Mouse (Mus musculus) adrenal gland, adult (tissue): ENCODE results near the gene Prss33.

Experiments used
- DNase-seq, 2 experiments: peaks; one replicate each; pipeline ENCODE4 v3.0.0; 2022 to 2023; ENCODE audit warnings: low spot score in 1 of 2; ENCODE audit not compliant: inconsistent age in 2 of 2

Gene Prss33

DNA sequence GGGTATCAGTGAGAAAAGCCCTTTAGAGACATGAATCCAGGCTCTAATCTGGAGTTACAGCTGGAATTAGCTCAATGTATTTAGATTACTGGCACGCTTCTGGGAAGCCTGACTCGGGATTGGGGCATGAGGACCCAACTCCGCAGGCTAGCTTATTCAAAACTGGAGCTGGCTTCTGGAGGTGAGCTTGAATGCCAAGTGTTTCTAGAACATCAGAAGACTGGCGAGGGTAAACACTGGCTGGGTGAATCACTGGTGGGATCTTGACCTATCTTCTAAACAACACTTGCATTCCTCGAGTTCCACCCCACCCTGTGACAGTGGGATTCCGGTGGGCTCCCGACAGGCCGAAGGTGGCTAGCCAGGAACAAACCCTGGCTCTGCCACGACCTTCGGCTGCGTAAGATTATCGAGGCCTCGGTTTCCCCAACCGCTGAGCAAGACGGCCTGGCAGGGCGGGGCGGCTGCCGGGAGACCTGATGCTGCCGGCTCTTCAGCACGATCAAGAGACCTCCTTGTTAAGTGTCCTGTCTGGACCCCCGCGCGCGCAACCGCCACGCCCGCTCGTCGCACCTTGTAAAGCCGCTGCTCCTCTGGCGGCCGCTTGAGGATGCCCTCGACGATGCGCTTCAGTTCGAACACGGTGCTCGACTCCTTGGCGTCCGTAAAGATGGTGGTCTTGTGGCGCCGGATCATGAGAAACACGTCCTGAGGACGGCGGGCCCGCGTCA lies 7.4 kb downstream of the Prss33 start:
- peak; percentile 74 to 91 for DNase-seq

DNA sequence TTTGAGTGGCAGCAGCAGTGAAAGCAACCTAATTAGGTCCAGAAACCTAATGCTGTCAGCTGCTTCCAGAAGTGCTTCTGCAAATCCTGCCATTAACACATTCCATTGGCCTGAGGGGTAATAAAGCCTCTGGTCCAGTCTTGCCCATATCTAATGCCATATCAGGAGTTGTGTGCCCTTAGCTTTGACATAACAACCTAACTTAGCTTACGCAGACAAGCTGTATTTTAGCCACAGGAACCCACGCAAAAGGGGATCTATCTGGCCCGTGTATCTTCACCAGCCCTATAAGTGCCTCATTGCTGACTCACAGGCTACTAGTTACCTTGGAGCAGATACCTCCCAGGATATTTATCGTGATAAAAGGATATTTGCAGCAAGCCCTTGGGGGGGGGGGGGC lies 10.3 kb downstream of the Prss33 start:
- DNase-seq: no peak

DNA sequence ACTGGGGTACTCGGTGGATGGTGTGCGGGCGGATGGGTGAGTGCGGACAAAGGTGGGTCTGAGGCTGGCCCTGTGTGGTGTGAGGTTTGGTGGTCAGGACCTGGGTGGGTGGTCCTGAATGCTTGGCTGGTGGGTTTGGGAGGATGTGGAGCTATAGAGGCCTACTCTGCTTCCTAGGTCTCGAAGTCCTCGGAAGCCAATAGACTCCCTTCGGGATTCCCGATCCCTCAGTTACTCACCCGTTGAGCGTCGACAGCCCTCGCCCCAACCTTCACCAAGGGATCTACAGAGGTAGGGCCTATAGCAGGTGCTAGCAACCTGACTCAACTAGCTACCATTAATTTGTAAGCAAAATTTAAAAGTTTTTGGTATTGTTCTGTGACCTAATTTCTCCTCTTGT lies 12.2 kb downstream of the Prss33 start:
- DNase-seq: peak in 1 of 2 experiments; percentile 42

DNA sequence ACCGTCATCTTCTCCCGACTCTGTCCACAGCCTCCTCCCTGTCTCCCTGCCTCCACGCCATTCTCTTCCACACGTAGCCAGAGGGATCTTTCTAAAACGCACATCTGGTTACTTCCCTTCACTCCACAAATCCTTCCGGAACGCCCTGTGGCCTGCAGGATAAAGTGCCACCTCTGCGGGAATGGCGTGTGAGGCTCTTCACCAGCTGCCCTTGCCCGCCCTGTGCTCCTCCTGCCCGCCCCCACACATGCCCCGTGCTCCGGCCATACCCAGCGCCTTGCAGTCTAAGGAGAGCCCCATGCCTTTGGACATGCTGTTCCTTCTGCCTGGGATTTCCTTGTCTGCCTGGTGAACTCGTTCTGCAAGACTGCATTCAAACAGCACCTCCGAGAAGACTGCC lies 12.8 kb downstream of the Prss33 start:
- peak in 1 of 2 experiments; percentile 52 for DNase-seq

DNA sequence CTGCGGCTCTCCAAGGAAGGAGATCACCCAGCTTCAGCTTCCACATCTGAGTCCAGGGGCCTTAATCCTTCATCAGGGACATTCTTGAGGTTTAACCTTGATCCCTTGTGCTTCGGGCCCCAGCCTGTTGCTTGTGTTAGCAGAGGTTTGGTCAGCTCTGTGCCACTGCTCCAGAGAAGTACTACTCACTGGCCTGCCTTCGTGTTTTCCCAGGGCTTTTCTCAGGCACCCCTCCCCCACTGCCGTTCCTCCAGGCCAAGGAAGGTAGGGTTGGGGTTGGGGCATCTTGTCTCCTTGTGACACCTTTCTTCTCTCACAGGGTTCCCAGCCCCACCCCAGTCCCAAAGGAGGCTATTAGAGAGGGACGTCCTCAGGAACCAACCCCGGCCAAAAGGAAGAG lies 13.8 kb downstream of the Prss33 start:
- no peak for DNase-seq

DNA sequence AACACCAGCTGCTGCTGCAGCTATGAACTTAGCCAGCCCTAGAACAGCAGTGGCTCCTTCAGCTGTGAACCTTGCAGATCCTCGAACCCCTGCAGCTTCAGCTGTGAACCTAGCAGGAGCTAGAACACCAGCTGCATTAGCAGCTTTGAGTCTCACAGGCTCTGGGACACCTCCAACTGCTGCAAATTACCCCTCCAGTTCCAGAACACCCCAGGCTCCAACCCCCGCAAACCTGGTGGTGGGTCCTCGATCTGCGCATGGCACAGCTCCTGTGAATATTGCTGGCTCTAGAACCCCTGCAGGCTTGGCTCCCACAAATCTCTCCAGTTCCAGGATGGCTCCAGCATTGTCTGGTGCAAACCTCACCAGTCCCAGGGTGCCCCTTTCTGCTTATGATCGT lies 15.1 kb downstream of the Prss33 start:
- DNase-seq: no peak

DNA sequence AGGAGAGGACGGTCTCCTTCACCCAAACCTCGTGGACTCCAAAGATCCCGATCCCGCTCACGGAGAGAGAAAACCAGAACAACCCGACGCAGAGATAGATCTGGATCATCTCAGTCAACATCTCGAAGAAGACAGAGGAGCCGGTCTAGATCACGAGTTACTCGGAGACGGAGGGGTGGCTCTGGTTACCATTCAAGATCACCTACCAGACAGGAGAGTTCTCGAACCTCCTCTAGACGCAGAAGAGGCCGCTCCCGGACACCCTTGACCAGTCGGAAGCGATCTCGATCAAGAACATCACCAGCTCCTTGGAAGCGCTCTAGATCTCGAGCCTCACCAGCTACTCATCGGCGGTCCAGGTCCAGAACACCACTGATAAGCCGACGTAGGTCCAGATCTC lies 16.6 kb downstream of the Prss33 start:
- DNase-seq: peak in 1 of 2 experiments; percentile 50

DNA sequence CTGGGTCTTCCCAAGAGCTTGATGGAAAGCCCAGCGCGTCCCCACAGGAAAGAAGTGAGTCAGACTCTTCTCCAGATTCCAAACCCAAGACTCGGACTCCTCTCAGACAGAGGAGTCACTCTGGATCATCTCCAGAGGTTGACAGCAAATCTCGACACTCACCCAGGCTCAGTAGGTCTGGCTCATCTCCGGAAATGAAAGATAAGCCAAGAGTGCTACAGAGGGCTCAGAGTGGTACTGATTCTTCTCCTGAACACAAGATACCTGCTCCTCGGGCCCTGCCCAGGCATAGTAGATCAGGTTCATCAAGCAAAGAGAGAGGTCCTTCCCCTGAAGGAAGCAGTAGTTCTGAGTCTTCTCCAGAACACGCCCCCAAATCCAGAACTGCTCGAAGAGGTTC lies 17.3 kb downstream of the Prss33 start:
- no peak for DNase-seq

DNA sequence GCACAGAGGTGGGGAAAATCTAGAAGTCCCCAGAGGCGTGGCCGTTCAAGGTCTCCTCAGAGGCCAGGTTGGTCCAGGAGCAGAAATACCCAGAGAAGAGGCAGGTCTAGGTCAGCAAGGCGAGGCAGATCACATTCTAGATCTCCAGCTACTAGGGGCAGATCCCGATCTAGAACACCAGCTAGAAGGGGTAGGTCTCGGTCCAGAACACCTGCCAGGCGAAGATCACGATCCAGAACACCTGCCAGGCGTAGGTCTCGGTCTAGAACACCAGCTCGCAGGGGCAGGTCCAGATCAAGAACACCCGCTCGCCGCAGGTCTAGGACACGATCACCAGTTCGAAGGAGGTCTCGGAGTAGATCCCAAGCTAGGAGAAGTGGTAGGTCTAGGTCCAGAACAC lies 20.2 kb downstream of the Prss33 start:
- no peak for DNase-seq

DNA sequence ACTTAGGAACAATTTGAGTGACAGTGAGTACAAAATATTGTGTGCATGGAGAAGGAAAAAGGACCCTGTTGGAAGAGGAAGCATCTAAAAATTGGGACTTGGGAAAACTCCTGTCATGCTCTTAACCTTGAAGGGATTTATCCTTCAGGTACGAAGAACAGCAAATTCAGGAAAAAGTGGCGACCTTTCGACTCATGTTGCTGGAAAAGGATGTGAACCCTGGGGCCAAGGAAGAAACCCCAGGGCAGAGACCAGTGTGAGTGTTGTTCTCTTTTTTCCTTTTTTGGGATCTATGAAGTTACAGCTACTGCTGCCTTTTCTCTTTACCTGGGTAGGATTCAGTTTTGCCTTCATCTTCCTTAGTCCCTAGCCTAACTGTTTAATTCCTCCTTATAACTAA lies 27.9 kb downstream of the Prss33 start:
- no peak for DNase-seq

DNA sequence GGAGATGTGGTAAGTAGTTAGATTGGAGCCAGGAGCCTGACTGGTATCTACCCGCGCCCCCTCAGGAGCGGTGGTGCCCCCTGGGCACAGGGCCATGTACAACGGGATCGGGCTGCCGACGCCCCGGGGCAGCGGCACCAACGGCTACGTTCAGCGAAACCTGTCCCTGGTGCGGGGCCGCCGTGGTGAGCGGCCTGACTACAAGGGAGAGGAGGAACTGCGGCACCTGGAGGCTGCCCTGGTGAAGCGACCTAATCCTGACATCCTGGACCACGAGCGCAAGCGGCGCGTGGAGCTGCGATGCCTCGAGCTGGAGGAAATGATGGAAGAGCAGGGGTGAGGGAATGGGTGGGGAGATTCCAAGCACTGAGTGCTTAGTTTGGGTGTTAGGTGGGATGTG lies 29.0 kb downstream of the Prss33 start:
- DNase-seq: peak; percentile 68 to 85

DNA sequence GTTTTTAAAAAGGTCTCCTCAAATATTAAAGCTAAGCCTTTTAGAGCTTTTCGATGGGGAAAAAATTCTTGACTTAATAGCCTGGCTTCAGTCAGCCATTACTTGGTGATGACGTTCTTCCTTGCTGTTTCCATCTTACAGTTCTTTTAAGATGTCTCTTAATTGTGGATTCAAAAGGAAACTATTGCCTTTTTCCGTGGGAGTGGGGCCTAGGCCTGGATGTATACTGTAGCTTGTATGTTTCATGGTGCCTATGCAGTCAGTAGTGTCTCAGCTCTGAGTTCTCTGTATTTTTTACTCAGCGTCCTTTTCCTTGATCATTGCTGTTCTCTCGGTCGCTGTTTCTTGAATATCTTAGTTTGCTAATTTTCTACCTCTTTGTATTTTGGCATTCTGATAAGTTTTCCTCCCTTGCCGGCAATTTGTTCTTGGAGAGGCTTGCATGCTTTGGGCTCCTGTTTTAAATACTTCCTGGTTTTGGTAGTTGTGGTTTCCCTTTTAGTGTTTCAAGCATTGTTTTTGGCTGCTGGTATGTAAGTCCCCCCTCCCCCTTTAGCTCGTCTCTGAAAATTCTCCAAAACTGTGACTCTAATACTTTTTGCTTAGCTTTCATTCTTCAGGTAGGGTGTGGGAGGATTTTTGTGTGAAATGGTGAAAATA lies 31.3 kb downstream of the Prss33 start:
- peak in 1 of 2 experiments; percentile 67 for DNase-seq

DNA sequence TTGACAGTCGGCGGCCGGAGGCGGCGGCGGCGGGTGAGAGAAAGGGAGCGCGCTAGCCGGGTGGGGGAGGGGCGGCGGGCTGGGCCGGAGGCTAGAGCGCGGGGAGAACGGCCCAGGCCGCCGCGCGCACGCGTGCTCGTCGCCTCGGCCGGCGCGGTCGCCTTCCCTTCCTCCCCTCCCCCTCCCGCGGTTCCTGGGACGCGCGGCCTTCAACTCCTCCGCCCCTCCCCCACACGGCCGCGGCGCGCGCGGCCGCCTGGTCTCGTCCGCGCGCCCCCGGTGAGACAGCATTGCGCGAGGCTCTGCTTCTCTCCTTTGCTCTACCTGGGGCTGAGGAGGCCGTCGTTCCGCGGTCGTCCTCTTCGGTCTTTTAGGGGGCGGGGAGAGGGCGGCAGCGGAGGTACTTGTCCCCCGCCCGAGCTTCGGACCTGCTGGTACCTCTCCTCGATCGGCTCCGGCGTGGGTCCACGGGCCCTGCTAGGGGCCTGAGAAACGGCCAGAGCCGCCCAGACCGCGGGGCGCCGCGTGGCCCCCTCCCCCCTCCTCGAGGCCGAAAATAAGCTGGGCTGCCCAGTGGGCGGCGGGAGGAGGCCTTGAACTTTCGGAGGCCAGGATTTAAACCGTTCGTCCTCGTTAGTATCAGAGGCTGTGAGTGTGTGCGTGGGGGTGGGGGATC lies 32.4 kb downstream of the Prss33 start:
- DNase-seq: peak; percentile 85 to 92

DNA sequence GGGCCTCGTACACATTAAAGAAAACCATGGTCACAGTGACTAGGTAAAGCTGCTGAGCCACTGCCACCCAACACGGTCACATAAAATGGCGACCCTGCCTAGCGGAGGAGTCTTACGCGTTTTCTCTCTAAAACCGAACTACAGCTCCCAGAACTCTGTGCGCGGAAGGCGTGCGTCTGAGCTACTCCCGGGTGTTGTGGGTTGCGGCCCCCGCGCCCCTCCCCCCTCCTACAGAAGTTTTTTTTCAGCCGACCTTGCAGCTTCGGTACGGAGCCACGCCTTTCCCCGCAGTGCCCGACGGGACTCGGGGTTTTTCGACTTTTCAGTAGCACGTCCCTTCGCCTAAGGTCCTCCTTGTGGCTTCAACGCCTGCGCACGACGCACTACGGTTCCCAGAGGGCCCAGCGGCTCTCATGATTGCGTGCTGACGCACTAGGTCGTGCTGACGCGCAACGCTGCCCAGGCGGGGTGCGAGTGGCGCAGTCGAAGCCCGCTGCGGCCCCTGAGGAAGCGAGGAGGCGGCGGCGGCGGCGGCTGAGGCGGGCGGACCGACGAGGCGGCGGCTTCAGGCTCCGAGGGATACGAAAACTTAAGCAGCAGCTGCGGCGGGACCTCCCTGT lies 33.0 kb downstream of the Prss33 start:
- DNase-seq: peak; percentile 99

DNA sequence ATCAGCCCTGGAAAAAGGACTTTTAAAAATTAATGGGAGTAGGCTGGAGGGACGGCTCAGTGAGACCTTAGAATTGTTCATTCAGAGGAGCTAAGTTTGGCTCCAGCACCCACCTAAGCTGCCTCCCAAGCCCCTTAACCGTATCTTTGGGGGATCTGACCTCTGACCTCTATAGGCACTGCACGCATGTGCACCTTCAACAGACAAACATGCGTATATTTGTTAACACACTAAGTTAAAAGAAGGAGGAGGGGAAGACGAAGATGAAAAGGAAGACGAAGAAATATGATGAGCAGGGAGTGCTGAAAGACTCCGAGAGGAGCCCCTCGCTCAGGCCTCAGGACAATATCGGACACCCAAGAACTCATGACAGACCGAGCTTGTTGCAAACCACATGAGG lies 34.2 kb downstream of the Prss33 start:
- DNase-seq: peak in 1 of 2 experiments; percentile 62

DNA sequence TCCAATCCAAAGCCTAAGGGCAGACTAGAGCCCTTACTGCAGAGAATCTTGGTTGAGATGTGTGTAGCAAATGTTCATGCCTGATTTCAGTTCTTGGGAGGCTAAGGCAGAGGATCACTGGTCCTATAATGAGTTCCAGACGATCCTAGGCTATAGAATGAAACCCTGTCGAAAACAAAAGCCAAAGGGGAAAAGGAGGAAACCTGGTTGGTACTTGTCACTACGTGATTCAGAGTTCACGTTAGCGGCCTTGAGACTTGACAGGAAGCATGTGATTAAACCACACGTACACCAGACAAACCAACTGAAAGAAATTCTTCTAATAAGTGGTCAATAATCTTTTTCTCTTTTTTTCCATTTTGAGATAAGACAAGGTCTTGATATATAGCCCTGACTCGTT lies 38.5 kb downstream of the Prss33 start:
- peak in 1 of 2 experiments; percentile 54 for DNase-seq

DNA sequence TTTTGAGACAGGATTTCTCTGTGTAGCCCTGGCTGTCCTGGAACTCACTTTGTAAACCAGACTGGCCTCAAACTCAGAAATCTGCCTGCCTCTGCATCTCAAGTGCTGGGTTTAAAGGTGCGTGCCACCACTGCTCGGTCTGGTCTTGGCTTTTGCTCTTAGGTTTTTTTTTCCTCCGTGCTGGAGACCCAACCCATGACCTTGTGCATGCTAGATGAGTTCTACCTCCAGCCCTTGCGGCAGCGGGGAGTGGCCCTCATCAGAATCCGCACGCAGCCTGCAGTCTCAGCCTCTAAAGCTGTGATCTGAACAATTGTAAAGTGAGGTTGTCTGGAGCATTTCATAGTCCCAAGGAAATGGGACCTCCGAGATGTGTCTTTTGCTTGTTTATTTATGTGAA lies 40.5 kb downstream of the Prss33 start:
- DNase-seq: no peak

DNA sequence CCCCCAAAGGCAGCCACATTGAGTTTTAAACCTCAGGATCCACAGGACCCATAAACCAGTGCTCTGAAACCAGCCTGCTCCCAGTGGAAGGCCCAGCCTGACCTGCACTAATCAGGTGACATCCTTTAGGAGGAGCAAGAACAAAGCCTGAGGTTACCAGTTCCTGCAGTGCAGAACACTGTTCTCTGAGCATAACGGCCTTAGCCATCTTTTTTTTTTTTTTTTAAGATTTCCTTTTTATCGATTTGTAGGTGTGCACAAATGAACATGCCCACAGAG lies 44.8 kb downstream of the Prss33 start:
- no peak for DNase-seq

DNA sequence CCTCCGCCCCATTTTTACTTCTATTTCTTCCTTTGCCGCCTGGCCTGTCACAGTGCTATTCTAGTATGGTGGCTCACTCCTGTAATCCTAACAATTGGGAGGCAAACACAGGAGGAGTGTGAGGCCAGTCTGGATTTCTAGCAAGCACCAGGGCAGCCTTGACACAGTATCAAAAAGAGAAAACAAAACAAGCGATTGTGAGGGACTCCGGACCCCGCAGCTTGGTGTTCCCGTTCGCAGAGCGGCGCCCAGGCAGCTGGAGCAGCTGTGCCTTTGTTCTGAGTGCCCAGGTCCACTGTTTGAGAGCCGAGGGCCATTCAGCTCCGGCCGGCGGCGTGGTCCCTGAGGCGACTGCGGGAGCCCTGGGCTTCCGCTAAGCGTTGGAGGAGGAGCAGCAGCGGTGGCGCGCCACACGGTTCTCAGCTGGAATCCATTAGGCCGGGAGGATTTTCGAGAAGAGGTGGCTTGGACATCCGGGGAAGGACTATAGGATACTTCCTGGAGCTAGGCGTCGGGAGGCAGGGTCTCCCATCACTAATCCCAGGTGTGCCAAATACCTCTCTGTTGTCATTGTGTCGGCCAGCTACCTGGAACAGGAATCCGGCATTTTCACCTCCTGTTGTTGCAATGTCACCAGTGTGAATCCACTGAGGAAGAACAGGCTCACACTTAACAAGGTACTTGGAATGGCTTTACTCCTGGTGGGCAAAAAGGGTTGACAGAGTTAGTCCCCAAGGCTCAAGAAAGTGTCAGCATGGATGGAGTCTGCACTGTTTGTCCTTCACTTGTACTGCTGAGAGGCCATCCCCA lies 45.4 kb downstream of the Prss33 start, which contains the start of gene Srrm2:
Gene Srrm2 (plus strand): TSS at position 264 of the 810 bp plus-strand sequence.
- DNase-seq: peak; percentile 72 to 92

DNA sequence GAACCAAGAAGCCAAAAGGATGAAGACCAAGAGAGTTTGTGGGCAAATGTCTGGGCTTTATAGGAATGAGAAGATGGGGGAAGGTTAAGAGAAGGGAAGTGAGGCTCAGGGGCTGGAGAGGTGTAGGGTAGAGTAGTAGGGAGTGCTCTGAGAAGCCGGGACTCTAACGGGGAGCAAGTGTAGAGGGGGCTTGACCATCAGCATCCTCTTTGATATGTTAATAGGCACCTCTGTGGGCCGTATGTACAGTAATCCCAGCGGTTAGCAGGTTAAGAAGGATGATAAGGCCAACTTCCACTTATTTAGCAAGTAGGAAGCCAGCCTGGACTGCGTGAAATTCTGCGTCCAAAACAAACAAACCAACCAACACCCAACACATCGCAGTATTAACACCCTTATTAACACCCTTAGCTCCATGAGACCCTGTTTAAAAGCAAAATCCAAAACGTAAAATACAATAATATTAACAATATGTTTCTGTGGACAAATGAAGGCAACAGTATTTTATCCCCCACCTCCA lies 46.0 kb downstream of the Prss33 start:
- DNase-seq: peak in 1 of 2 experiments; percentile 55

DNA sequence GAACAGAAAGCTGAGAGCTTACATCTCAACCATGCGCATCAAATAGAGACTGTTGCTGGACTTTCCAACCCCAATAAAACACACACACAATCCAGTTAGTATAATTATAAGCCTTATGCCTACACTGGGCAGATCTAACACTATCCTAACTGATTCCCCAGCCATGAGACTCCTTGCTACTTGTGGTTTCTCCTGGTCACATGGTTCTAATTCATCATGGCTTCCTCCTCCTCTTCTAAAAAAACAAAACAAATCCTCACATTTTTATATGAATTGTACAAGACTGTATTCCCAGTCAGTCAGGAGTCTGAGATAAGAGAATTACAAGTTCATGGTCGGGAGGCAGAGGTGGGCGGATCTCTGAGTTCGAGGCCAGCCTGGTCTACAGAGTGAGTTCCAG lies 46.9 kb downstream of the Prss33 start:
- no peak for DNase-seq
